Comparison of ENCODE assay signal across 31 mouse cellular contexts in the genomic region with DNA sequence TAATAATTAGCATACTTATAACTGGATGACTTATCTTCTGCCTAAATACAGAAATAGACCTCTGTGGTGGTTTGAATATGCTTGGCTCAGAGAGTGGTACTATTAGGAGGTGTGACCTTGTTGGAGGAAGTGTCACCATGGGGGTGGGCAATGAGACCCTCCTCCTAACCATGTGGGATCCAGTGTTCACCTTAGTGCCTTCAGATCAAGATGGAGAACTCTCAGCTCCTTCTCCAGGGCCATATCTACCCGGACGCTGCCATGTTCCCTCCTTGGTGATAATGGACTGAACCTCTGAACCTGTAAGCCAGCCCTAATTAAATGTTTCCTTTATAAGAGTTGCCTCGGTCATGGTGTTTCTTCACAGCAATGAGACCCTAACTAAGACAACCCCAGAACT. TPM values are rescaled to one million over a fixed set of nuclear protein-coding genes. Genes with fewer than 3 reads are reported as not detected.
"Had no signal": no experiment of that assay in that cellular context is flagged by ENCODE, and none has a peak within 500 bp of the region (broad histone marks: within the 10 kb centered on the region; RNA-seq: fewer than 3 reads in every experiment).

No protein-coding gene starts in this region.

- H3K27ac ChIP-seq: heart, embryonic 13.5 days; heart, embryonic 15.5 days; hindbrain, embryonic 10.5 days; hindbrain, embryonic 12.5 days; hindbrain, embryonic 13.5 days; hindbrain, embryonic 14.5 days; hindbrain, embryonic 15.5 days; hindbrain, postnatal 0 days; intestine, embryonic 15.5 days; kidney, embryonic 15.5 days; kidney, postnatal 0 days; layer of hippocampus, adult 2 months; left cerebral cortex, adult 2 months had no signal

- H3K9me3 ChIP-seq: heart, embryonic 12.5 days; heart, embryonic 13.5 days; heart, embryonic 15.5 days; hindbrain, embryonic 10.5 days; hindbrain, embryonic 12.5 days; hindbrain, embryonic 13.5 days; hindbrain, embryonic 15.5 days; intestine, embryonic 15.5 days; kidney, embryonic 15.5 days had no signal

- H3K27me3 ChIP-seq: heart, embryonic 12.5 days; heart, embryonic 13.5 days; heart, embryonic 15.5 days; hindbrain, embryonic 12.5 days; hindbrain, embryonic 13.5 days; hindbrain, embryonic 15.5 days; intestine, embryonic 15.5 days; kidney, embryonic 15.5 days had no signal

- H3K4me3 ChIP-seq: heart, embryonic 12.5 days; heart, embryonic 13.5 days; heart, embryonic 15.5 days; hindbrain, embryonic 10.5 days; hindbrain, embryonic 12.5 days; hindbrain, embryonic 13.5 days; hindbrain, embryonic 15.5 days; intestine, embryonic 15.5 days; kidney, embryonic 15.5 days; layer of hippocampus, adult 2 months; left cerebral cortex, adult 2 months had no signal

- H3K4me1 ChIP-seq: heart, embryonic 12.5 days; heart, embryonic 13.5 days; heart, embryonic 15.5 days; intestine, embryonic 15.5 days had no signal

- DNase-seq: heart, postnatal 10 days; heart, postnatal 14 days; kidney, adult 11 months; kidney, adult 18-20 months; kidney, adult 2 months; kidney, adult 8-10 months; kidney, adult 9 months; kidney, postnatal 10 days; kidney, postnatal 14 days; kidney, postnatal 25 days; kidney, postnatal 36 days; kidney, postnatal 4 days; layer of hippocampus, adult 9-11 months; layer of hippocampus, postnatal 36 days had no signal

RNA-seq across cellular contexts. Expression of a gene that starts 53.8 kb away (rescaled TPM):
- polyA plus RNA-seq: heart, embryonic 11.5 days; inflammation-experienced regulatory T-cells, adult 6 months; intestine, embryonic 14.5 days had no signal
